Mouse (Mus musculus) limb, embryonic 15.5 days (tissue): Measurements from ENCODE around the gene Plekhm3. TPM values are rescaled to one million over a fixed set of nuclear protein-coding genes. Genes with fewer than 3 reads are reported as not detected.

Source experiments
- polyA plus RNA-seq: library from polyadenylated mRNA; unstranded; fragments of >200 nt; fragmentation: Nextera tagmentation; extraction: Ambion mirVana; gene quantifications from 2 replicates; pipeline ENCODE4 v1.2.1, GENCODE M21; 2015

Gene Plekhm3
- polyA plus RNA-seq, 1 experiment from 2014 or later, result 6.6 TPM

Other genes starting within 250 kb of the Plekhm3 start
- gene Fzd5, start 219.1 kb downstream of the Plekhm3 start, polyA plus RNA-seq, result 1.8 and 1.9 TPM in 2 replicates
- gene Akr1cl, start 75.9 kb upstream of the Plekhm3 start, polyA plus RNA-seq, result 0.24 TPM in 2 replicates
- gene Cryge, start 94.3 kb upstream of the Plekhm3 start, polyA plus RNA-seq, result not detected in 2 replicates
- not detected in 2 replicates for gene Crygd, start 106.6 kb upstream of the Plekhm3 start, polyA plus RNA-seq
- gene Crygc, start 116.9 kb upstream of the Plekhm3 start, polyA plus RNA-seq, result not detected in 2 replicates
- not detected in 2 replicates for gene Crygb, start 125.5 kb upstream of the Plekhm3 start, polyA plus RNA-seq
- not detected in 2 replicates for gene Cryga, start 146.5 kb upstream of the Plekhm3 start, polyA plus RNA-seq
- not detected in 2 replicates for gene Gm28845, start 162.7 kb upstream of the Plekhm3 start, polyA plus RNA-seq
- gene D630023F18Rik, start 166.4 kb upstream of the Plekhm3 start, polyA plus RNA-seq, result 0.35 and 0.47 TPM in 2 replicates
- 117 and 122 TPM in 2 replicates for gene Idh1, start 229.7 kb upstream of the Plekhm3 start, polyA plus RNA-seq
- 10.2 and 11.4 TPM in 2 replicates for gene Pikfyve, start 229.9 kb upstream of the Plekhm3 start, polyA plus RNA-seq